Mouse (Mus musculus): ENCODE results near the gene Nol8.

Gene Nol8

GRCm38 (mm10) chr13:49652481-49653179, at the start of gene Nol8, which contains the start of gene Cenpp:
TSS of gene Nol8 (plus strand) at chr13:49653078.
TSS of gene Cenpp (minus strand) at chr13:49652785.
- peak; percentile 100 for DNase-seq (ENCODE audit: low spot score)

GRCm38 (mm10) chr13:49603603-49604002, 49.3 kb upstream of the Nol8 start:
- no peak for DNase-seq (ENCODE audit: low spot score)

- DNase-seq (ENCODE audit: low spot score), result no peak
Observed at GRCm38 (mm10) chr13:49607714-49608113, 45.2 kb upstream of the Nol8 start, which contains the start of gene Ogn. TSS of gene Ogn (plus strand) at chr13:49608046.

- no peak for DNase-seq (ENCODE audit: low spot score)
Observed at GRCm38 (mm10) chr13:49608589-49609322, 44.1 kb upstream of the Nol8 start.

- no peak for DNase-seq (ENCODE audit: low spot score)
Observed at GRCm38 (mm10) chr13:49617021-49617420, 35.9 kb upstream of the Nol8 start.

- no peak for DNase-seq (ENCODE audit: low spot score)
Observed at GRCm38 (mm10) chr13:49618365-49618764, 34.5 kb upstream of the Nol8 start.

- DNase-seq (ENCODE audit: low spot score), result no peak
Observed at GRCm38 (mm10) chr13:49623216-49623615, 29.7 kb upstream of the Nol8 start.

- no peak for DNase-seq (ENCODE audit: low spot score)
Observed at GRCm38 (mm10) chr13:49628167-49628566, 24.7 kb upstream of the Nol8 start.

- DNase-seq (ENCODE audit: low spot score), result no peak
Observed at GRCm38 (mm10) chr13:49629076-49629475, 23.8 kb upstream of the Nol8 start.

- DNase-seq (ENCODE audit: low spot score), result no peak
Observed at GRCm38 (mm10) chr13:49639965-49640364, 12.9 kb upstream of the Nol8 start.

- no peak for DNase-seq (ENCODE audit: low spot score)
Observed at GRCm38 (mm10) chr13:49642650-49643049, 10.2 kb upstream of the Nol8 start.

GRCm38 (mm10) chr13:49643669-49644362, 9.1 kb upstream of the Nol8 start:
- no peak for DNase-seq (ENCODE audit: low spot score)

- DNase-seq (ENCODE audit: low spot score), result peak; percentile 65
Observed at GRCm38 (mm10) chr13:49644731-49645529, 7.9 kb upstream of the Nol8 start.

- DNase-seq (ENCODE audit: low spot score), result no peak
Observed at GRCm38 (mm10) chr13:49646019-49646418, 6.9 kb upstream of the Nol8 start.

GRCm38 (mm10) chr13:49651136-49651535, 1.7 kb upstream of the Nol8 start:
- no peak for DNase-seq (ENCODE audit: low spot score)

GRCm38 (mm10) chr13:49651781-49652351, 1.0 kb upstream of the Nol8 start:
- DNase-seq (ENCODE audit: low spot score), result no peak

GRCm38 (mm10) chr13:49653180-49653541, 283 bp downstream of the Nol8 start:
- no peak for DNase-seq (ENCODE audit: low spot score)

GRCm38 (mm10) chr13:49677793-49678192, 24.9 kb downstream of the Nol8 start:
- DNase-seq (ENCODE audit: low spot score), result no peak

- peak; percentile 98 for DNase-seq (ENCODE audit: low spot score)
Observed at GRCm38 (mm10) chr13:49681351-49682232, 28.7 kb downstream of the Nol8 start, which contains the start of gene Iars. TSS of gene Iars (plus strand) at chr13:49682100.

- no peak for DNase-seq (ENCODE audit: low spot score)
Observed at GRCm38 (mm10) chr13:49682233-49682846, 29.5 kb downstream of the Nol8 start.
